Mouse (Mus musculus) hindbrain, embryonic 10.5 days (tissue): ENCODE results near the gene Sgms1. TPM values are rescaled to one million over a fixed set of nuclear protein-coding genes. Genes with fewer than 3 reads are reported as not detected.
"Not testable (repeated sequence)": the region's sequence is repeated elsewhere in the genome, so short reads cannot be mapped to it uniquely, and the experiment has no call there.

Experiments used
- DNase-seq: peaks from one replicate; pipeline ENCODE4 v3.0.0-alpha.2; 2017; ENCODE audit warnings: low spot score
- H3K27ac ChIP-seq: fragments of 300-500 bp; sonication (generic); 2 replicates; pipeline ENCODE4 v1.5.1; 2016; ENCODE audit warnings: mild to moderate bottlenecking, moderate library complexity
- H3K27me3 ChIP-seq: fragments of 300-500 bp; sonication (generic); 2 replicates; pipeline ENCODE4 v1.6.1; 2016; ENCODE audit warnings: mild to moderate bottlenecking; ENCODE audit not compliant: poor library complexity, insufficient read depth, severe bottlenecking
- H3K36me3 ChIP-seq: fragments of 300-500 bp; sonication (generic); 2 replicates; pipeline ENCODE4 v1.6.1; 2016; ENCODE audit warnings: mild to moderate bottlenecking, moderate library complexity
- H3K4me1 ChIP-seq: fragments of 300-500 bp; sonication (generic); replicated peaks from 2 replicates; pipeline ENCODE4 v1.6.1; 2016; ENCODE audit warnings: mild to moderate bottlenecking
- H3K4me3 ChIP-seq: fragments of 300-500 bp; sonication (generic); 2 replicates; pipeline ENCODE4 v1.5.1; 2016; ENCODE audit warnings: mild to moderate bottlenecking, moderate library complexity
- H3K9me3 ChIP-seq: fragments of 300-500 bp; sonication (generic); 2 replicates; pipeline ENCODE4 v1.6.1; 2016; ENCODE audit warnings: mild to moderate bottlenecking, moderate library complexity
- WGBS: fragments of 180-500 bp; shearing (Covaris S2); methylation state at CpG from one replicate; pipeline ENCODE4 v1.1.7; 2016; 5-methylcytosine and 5-hydroxymethylcytosine counted together
- polyA plus RNA-seq: library from polyadenylated mRNA; unstranded; fragments of >200 nt; fragmentation: Nextera tagmentation; extraction: Ambion mirVana; gene quantifications from 2 replicates; pipeline ENCODE4 v1.2.1, GENCODE M21; 2016

Sgms1 gene
- polyA plus RNA-seq, 1 experiment from 2014 or later, result 14.4 TPM

GRCm38 (mm10) chr19:32137904-32138303 lies 251.6 kb downstream of the Sgms1 start:
- Histone ChIP-seq H3K27ac (no peak overlapping the region), H3K4me1 (peaks cover 4% of the 10 kb centered on the region; the same call in 1 of the 2 replicates), H3K4me3 (no peak overlapping the region), H3K27me3 (no peaks in the 10 kb centered on the region), H3K9me3 (no peaks in the 10 kb centered on the region), H3K36me3 (no peaks in the 10 kb centered on the region)
- DNase-seq, result no peak
- 82% methylated on average over 5 of the region's 5 CpGs for WGBS

- Histone ChIP-seq H3K27me3 (no peaks in the 10 kb centered on the region), H3K4me1 (peaks cover 4% of the 10 kb centered on the region; the same call in 1 of the 2 replicates), H3K9me3 (no peaks in the 10 kb centered on the region), H3K27ac (no peak overlapping the region), H3K36me3 (no peaks in the 10 kb centered on the region), H3K4me3 (no peak overlapping the region)
- 61% methylated on average over 4 of the region's 4 CpGs for WGBS
- DNase-seq, result peak; percentile 10
Measured at GRCm38 (mm10) chr19:32136888-32137625, 252.5 kb downstream of the Sgms1 start.

GRCm38 (mm10) chr19:32131707-32132488 lies 257.6 kb downstream of the Sgms1 start:
- H3K4me1 ChIP-seq, H3K4me3 ChIP-seq, H3K36me3 ChIP-seq, DNase-seq, H3K27me3 ChIP-seq, H3K27ac ChIP-seq, H3K9me3 ChIP-seq: not testable (repeated sequence)
- WGBS, result 96% methylated on average over 16 of the region's 17 CpGs

GRCm38 (mm10) chr19:32129281-32129680 lies 260.2 kb downstream of the Sgms1 start:
- Histone ChIP-seq H3K27me3 (no peaks in the 10 kb centered on the region), H3K4me1 (no peaks in the 10 kb centered on the region), H3K4me3 (no peak overlapping the region), H3K36me3 (no peaks in the 10 kb centered on the region), H3K27ac (no peak overlapping the region), H3K9me3 (no peaks in the 10 kb centered on the region)
- no peak for DNase-seq
- WGBS, result 93% methylated on average over 8 of the region's 8 CpGs

- no peak for DNase-seq
- WGBS, result 73% methylated on average over 10 of the region's 10 CpGs
- no peaks in the 10 kb centered on the region for H3K27me3 ChIP-seq
Measured at GRCm38 (mm10) chr19:32127180-32127850, 262.2 kb downstream of the Sgms1 start.

GRCm38 (mm10) chr19:32124155-32124554 lies 265.4 kb downstream of the Sgms1 start:
- Histone ChIP-seq H3K27ac (no peak overlapping the region), H3K4me1 (no peaks in the 10 kb centered on the region), H3K36me3 (no peaks in the 10 kb centered on the region), H3K9me3 (no peaks in the 10 kb centered on the region), H3K4me3 (no peak overlapping the region), H3K27me3 (no peaks in the 10 kb centered on the region)
- no peak for DNase-seq
- 94% methylated on average over 9 of the region's 9 CpGs for WGBS

More at GRCm38 (mm10) chr19:32127180-32127850, 262.2 kb downstream of the Sgms1 start:
- Histone ChIP-seq H3K4me1 (no peaks in the 10 kb centered on the region), H3K4me3 (no peak overlapping the region), H3K36me3 (no peaks in the 10 kb centered on the region), H3K9me3 (no peaks in the 10 kb centered on the region), H3K27ac (no peak overlapping the region)

GRCm38 (mm10) chr19:32123196-32123595 lies 266.3 kb downstream of the Sgms1 start:
- WGBS, result 91% methylated on average over 5 of the region's 5 CpGs
- Histone ChIP-seq H3K36me3 (no peaks in the 10 kb centered on the region), H3K4me3 (no peak overlapping the region), H3K27ac (no peak overlapping the region), H3K4me1 (no peaks in the 10 kb centered on the region), H3K9me3 (no peaks in the 10 kb centered on the region), H3K27me3 (no peaks in the 10 kb centered on the region)
- no peak for DNase-seq

- DNase-seq, result no peak
- H3K9me3 ChIP-seq, result no peaks in the 10 kb centered on the region
- H3K27ac ChIP-seq, result no peak overlapping the region
- no peaks in the 10 kb centered on the region for H3K36me3 ChIP-seq
- no peak overlapping the region for H3K4me3 ChIP-seq
- 80% methylated on average over 1 of the region's 1 CpGs for WGBS
- no peaks in the 10 kb centered on the region for H3K4me1 ChIP-seq
- no peaks in the 10 kb centered on the region for H3K27me3 ChIP-seq
Measured at GRCm38 (mm10) chr19:32120798-32121197, 268.7 kb downstream of the Sgms1 start.

GRCm38 (mm10) chr19:32119666-32120065 lies 269.8 kb downstream of the Sgms1 start:
- H3K9me3 ChIP-seq, result no peaks in the 10 kb centered on the region
- H3K27ac ChIP-seq, result no peak overlapping the region
- no peaks in the 10 kb centered on the region for H3K36me3 ChIP-seq
- no peaks in the 10 kb centered on the region for H3K27me3 ChIP-seq
- no peak overlapping the region for H3K4me3 ChIP-seq
- no peak for DNase-seq
- no peaks in the 10 kb centered on the region for H3K4me1 ChIP-seq
- WGBS, result 92% methylated on average over 2 of the region's 2 CpGs

- 90% methylated on average over 3 of the region's 3 CpGs for WGBS
- DNase-seq, result no peak
- H3K9me3 ChIP-seq, result no peaks in the 10 kb centered on the region
Measured at GRCm38 (mm10) chr19:32118496-32118895, 271.0 kb downstream of the Sgms1 start.

GRCm38 (mm10) chr19:32117484-32118018 lies 272.0 kb downstream of the Sgms1 start:
- Histone ChIP-seq H3K4me3 (no peak overlapping the region), H3K9me3 (no peaks in the 10 kb centered on the region), H3K4me1 (no peaks in the 10 kb centered on the region), H3K27me3 (no peaks in the 10 kb centered on the region), H3K36me3 (no peaks in the 10 kb centered on the region), H3K27ac (no peak overlapping the region)
- no peak for DNase-seq
- 77% methylated on average over 6 of the region's 6 CpGs for WGBS

More at GRCm38 (mm10) chr19:32118496-32118895, 271.0 kb downstream of the Sgms1 start:
- H3K27ac ChIP-seq, result no peak overlapping the region
- no peaks in the 10 kb centered on the region for H3K4me1 ChIP-seq
- no peaks in the 10 kb centered on the region for H3K36me3 ChIP-seq
- H3K27me3 ChIP-seq, result no peaks in the 10 kb centered on the region
- H3K4me3 ChIP-seq, result no peak overlapping the region

- 87% methylated on average over 8 of the region's 8 CpGs for WGBS
- Histone ChIP-seq H3K4me3 (no peak overlapping the region), H3K4me1 (peaks cover 6% of the 10 kb centered on the region; the same call in 1 of the 2 replicates), H3K9me3 (no peaks in the 10 kb centered on the region), H3K27ac (no peak overlapping the region), H3K27me3 (peaks cover 2% of the 10 kb centered on the region), H3K36me3 (no peaks in the 10 kb centered on the region)
- DNase-seq, result no peak
Measured at GRCm38 (mm10) chr19:32111866-32112790, 277.4 kb downstream of the Sgms1 start.
